Mouse (Mus musculus): Measurements from ENCODE around the gene Eef1akmt2. TPM values are rescaled to one million over a fixed set of nuclear protein-coding genes. Genes with fewer than 3 reads are reported as not detected.

Eef1akmt2 gene
- total and polyA plus RNA-seq, 3 experiments: 31.4 to 87.2 (median 35.9) TPM

DNA sequence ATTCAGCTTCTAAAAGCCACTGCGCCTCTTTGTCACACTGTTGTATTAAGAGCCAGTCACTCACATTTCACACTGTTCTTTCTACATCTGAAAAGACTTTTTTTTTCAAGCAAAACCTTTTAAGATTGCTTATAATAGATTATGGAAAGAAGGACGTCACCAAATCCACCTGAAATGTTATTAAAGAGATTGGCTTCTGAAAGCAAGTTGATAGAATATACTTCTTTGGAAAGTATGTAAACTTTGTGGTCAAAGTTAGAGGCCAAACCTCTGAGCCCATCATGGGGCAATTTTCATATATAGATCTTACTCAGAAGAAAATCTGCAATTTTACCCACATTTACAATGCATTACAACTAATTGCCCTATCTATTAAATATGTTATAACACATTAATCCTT is 35.9 kb downstream of the Eef1akmt2 start:
- Histone ChIP-seq H3K9me3 (replicated peaks; ENCODE audit: low read length) (no peaks in the 10 kb centered on the region), H3K27me3 (replicated peaks) (no peaks in the 10 kb centered on the region), H3K36me3 (replicated peaks in 1 of 2; ENCODE audit: control insufficient read depth in 1 of 2, insufficient read depth in 1 of 2, low read length in 1 of 2) (peaks cover 0 to 14% of the 10 kb centered on the region in 2 experiments), H3K4me2 (ENCODE audit: insufficient read depth, low read depth, poor library complexity, severe bottlenecking) (no peak overlapping the region), H3K4me3 (replicated peaks in 1 of 3; ENCODE audit: low read depth in 2 of 3, low read length in 2 of 3, poor library complexity in 1 of 3) (no peak overlapping the region), H3K9ac (ENCODE audit: insufficient read depth, low read depth) (no peak overlapping the region), H3K27ac (ENCODE audit: insufficient read depth, low read depth) (no peak overlapping the region), H3K79me2 (replicated peaks; ENCODE audit: control insufficient read depth, extremely low read depth, insufficient read depth, poor library complexity, severe bottlenecking) (peaks cover 11% of the 10 kb centered on the region; the same call in 1 of the 2 replicates), H3K4me1 (ENCODE audit: control insufficient read depth in 1 of 2, insufficient read depth in 2 of 2) (peaks cover 3 to 33% of the 10 kb centered on the region in 2 experiments)
- TF ChIP-seq HCFC1 (IDR thresholded peaks at IDR 0.05; ENCODE audit: low read depth, low read length): no peak
- no peak for TF ChIP-seq KAT2A (IDR thresholded peaks at IDR 0.05; ENCODE audit: insufficient replicate concordance, low read length)
- 0 out of 2 replicates have a peak, but pooled peaks have one; percentile 18 for TF ChIP-seq ZNF384 (IDR thresholded peaks at IDR 0.05; ENCODE audit: low read depth, low read length)
- peak; percentile 49; the same call in 1 of the 2 replicates for TF ChIP-seq ETS1 (conservative IDR thresholded peaks at IDR 0.05; ENCODE audit: low read depth, low read length)
- TF ChIP-seq SMC3 (IDR thresholded peaks at IDR 0.05; ENCODE audit: low read depth, low read length): no peak
- no peak for TF ChIP-seq BHLHE40 (IDR thresholded peaks at IDR 0.05; ENCODE audit: low read depth, low read length)
- peak; percentile 68; the same call in 1 of the 2 replicates for TF ChIP-seq JUND (conservative IDR thresholded peaks at IDR 0.05; ENCODE audit: low read depth, low read length)
- peak; percentile 80 for TF ChIP-seq EP300 (IDR thresholded peaks at IDR 0.05; ENCODE audit: low read length)
- peak; percentile 44; the same call in 1 of the 2 replicates for TF ChIP-seq JUN (IDR thresholded peaks at IDR 0.05; ENCODE audit: insufficient read depth, low read depth, low read length)
- TF ChIP-seq PAX5 (IDR thresholded peaks at IDR 0.05; ENCODE audit: low read length): no peak
- TF ChIP-seq SIN3A (IDR thresholded peaks at IDR 0.05; ENCODE audit: low read length): no peak
- dilution Hi-C loops (cut with MboI; ENCODE audit: extremely low pct_ligation_motif_present, extremely low pct_unique_long_range_greater_than_20kb, low sequenced_read_pairs): no loop called here
- in situ Hi-C loops (cut with MboI; ENCODE audit: low pct_ligation_motif_present, low pct_unique_long_range_greater_than_20kb, low sequenced_read_pairs): no loop called here
- DNase-seq (ENCODE audit: extremely low read depth): peak; percentile 55

DNA sequence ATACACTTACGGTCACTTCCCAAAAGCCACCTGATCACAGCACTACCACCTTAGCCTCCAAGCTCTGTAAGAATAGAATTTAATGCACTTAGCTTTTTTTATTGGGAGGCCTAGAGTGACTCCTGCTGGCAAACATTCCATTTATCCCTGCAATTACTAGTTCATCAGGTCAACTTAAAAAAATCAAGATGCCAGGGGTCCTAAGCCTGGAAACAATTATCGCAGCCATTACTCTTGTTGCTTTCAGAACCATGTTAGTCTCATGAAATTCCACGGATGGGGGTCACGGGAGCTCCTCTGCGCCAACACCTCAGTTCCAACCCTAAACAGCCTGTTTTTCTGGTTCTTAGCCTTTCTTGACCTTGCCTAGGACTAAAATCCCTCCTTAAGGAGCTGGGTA is 37.4 kb downstream of the Eef1akmt2 start:
- dilution Hi-C loops (cut with MboI; ENCODE audit: extremely low pct_ligation_motif_present, extremely low pct_unique_long_range_greater_than_20kb, low sequenced_read_pairs) (no loop called here), in situ Hi-C loops (cut with MboI; ENCODE audit: low pct_ligation_motif_present, low pct_unique_long_range_greater_than_20kb, low sequenced_read_pairs) (no loop called here)
- DNase-seq (ENCODE audit: extremely low read depth): no peak
- Histone ChIP-seq H3K4me3 (replicated peaks in 1 of 3; ENCODE audit: low read depth in 2 of 3, low read length in 2 of 3, poor library complexity in 1 of 3) (no peak overlapping the region), H3K4me2 (ENCODE audit: insufficient read depth, low read depth, poor library complexity, severe bottlenecking) (no peak overlapping the region), H3K36me3 (replicated peaks in 1 of 2; ENCODE audit: control insufficient read depth in 1 of 2, insufficient read depth in 1 of 2, low read length in 1 of 2) (peaks cover 0 to 4% of the 10 kb centered on the region in 2 experiments), H3K9ac (ENCODE audit: insufficient read depth, low read depth) (no peak overlapping the region), H3K27me3 (replicated peaks) (no peaks in the 10 kb centered on the region), H3K79me2 (replicated peaks; ENCODE audit: control insufficient read depth, extremely low read depth, insufficient read depth, poor library complexity, severe bottlenecking) (peaks cover 24% of the 10 kb centered on the region), H3K4me1 (ENCODE audit: control insufficient read depth in 1 of 2, insufficient read depth in 2 of 2) (peaks cover 5 to 45% of the 10 kb centered on the region in 2 experiments), H3K9me3 (replicated peaks; ENCODE audit: low read length) (no peaks in the 10 kb centered on the region), H3K27ac (ENCODE audit: insufficient read depth, low read depth) (no peak overlapping the region)
- no peak for TF ChIP-seq KAT2A (IDR thresholded peaks at IDR 0.05; ENCODE audit: insufficient replicate concordance, low read length)
- TF ChIP-seq CTCF (conservative IDR thresholded peaks at IDR 0.05 in 1 of 2, IDR thresholded peaks at IDR 0.05 in 1 of 2; ENCODE audit: low read depth in 2 of 2, low read length in 2 of 2): peak in 1 of 2 experiments; percentile 36; a peak in 2 of 4 replicates
- peak; percentile 22 for TF ChIP-seq RAD21 (IDR thresholded peaks at IDR 0.05; ENCODE audit: low read depth, low read length)

DNA sequence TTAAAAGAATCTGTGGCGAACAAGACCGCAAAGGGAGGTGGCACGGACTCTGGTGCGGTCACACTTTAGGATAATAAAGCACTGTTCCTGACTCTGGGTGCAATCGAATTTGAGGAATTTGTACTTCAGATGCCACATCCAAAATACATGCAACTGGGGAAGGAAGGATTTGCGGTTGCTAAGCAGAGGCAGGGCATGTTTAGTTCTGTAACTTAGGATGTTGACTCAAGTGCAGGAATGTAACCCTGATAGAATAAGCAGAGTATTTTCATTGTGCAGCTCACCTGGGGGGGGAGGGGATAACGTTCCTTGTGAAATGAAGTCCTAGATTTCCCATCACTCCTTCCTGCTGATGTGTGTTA is 38.4 kb downstream of the Eef1akmt2 start:
- dilution Hi-C loops (cut with MboI; ENCODE audit: extremely low pct_ligation_motif_present, extremely low pct_unique_long_range_greater_than_20kb, low sequenced_read_pairs) (no loop called here), in situ Hi-C loops (cut with MboI; ENCODE audit: low pct_ligation_motif_present, low pct_unique_long_range_greater_than_20kb, low sequenced_read_pairs) (no loop called here)
- H3K9me3 ChIP-seq (replicated peaks; ENCODE audit: low read length): no peaks in the 10 kb centered on the region
- no peak for TF ChIP-seq SMC3 (IDR thresholded peaks at IDR 0.05; ENCODE audit: low read depth, low read length)
- TF ChIP-seq MYC (IDR thresholded peaks at IDR 0.05; ENCODE audit: low read depth, low read length): 0 out of 2 replicates have a peak, but pooled peaks have one; percentile 7
- peak overlapping the region; percentile 82 for H3K9ac ChIP-seq (ENCODE audit: insufficient read depth, low read depth)
- DNase-seq (ENCODE audit: extremely low read depth): no peak
- peak overlapping the region; percentile 65 to 82 (median 81) for H3K4me3 ChIP-seq (replicated peaks in 1 of 3; ENCODE audit: low read depth in 2 of 3, low read length in 2 of 3, poor library complexity in 1 of 3)
- peaks cover 7 to 54% of the 10 kb centered on the region in 2 experiments for H3K4me1 ChIP-seq (ENCODE audit: control insufficient read depth in 1 of 2, insufficient read depth in 2 of 2)
- H3K27me3 ChIP-seq (replicated peaks): no peaks in the 10 kb centered on the region
- H3K36me3 ChIP-seq (replicated peaks in 1 of 2; ENCODE audit: control insufficient read depth in 1 of 2, insufficient read depth in 1 of 2, low read length in 1 of 2): peaks cover 0 to 2% of the 10 kb centered on the region in 2 experiments
- peaks cover 35% of the 10 kb centered on the region for H3K79me2 ChIP-seq (replicated peaks; ENCODE audit: control insufficient read depth, extremely low read depth, insufficient read depth, poor library complexity, severe bottlenecking)
- H3K27ac ChIP-seq (ENCODE audit: insufficient read depth, low read depth): peak overlapping the region; percentile 71; the same call in 1 of the 2 replicates
- peak overlapping the region; percentile 74 for H3K4me2 ChIP-seq (ENCODE audit: insufficient read depth, low read depth, poor library complexity, severe bottlenecking)
